Mouse (Mus musculus) 416B (cell line): ENCODE measurements around the gene Entpd2.
A peak's percentile ranks its signal among the peaks of the same experiment; 100 is the strongest.

ENCODE experiments used
- DNase-seq: peaks from one replicate; pipeline ENCODE4 v3.0.0; 2011; ENCODE audit warnings: low read depth

Entpd2 gene

GRCm38 (mm10) chr2:25395721-25396596, at the start of gene Entpd2:
Gene Entpd2, plus strand, starts transcription at chr2:25395874.
- DNase-seq: no peak

- no peak for DNase-seq
Measured at GRCm38 (mm10) chr2:25348162-25348561, 47.5 kb upstream of the Entpd2 start.

GRCm38 (mm10) chr2:25349499-25349898, 46.2 kb upstream of the Entpd2 start:
- DNase-seq: no peak

- DNase-seq: no peak
Measured at GRCm38 (mm10) chr2:25350701-25351100, 45.0 kb upstream of the Entpd2 start.

- DNase-seq: no peak
Measured at GRCm38 (mm10) chr2:25354211-25354610, 41.5 kb upstream of the Entpd2 start.

GRCm38 (mm10) chr2:25355419-25356066, 40.1 kb upstream of the Entpd2 start:
- DNase-seq: no peak

- DNase-seq: peak; percentile 86
Measured at GRCm38 (mm10) chr2:25356208-25357079, 39.2 kb upstream of the Entpd2 start, which contains the start of gene Dpp7. Gene Dpp7, minus strand, starts transcription at chr2:25356359.

- no peak for DNase-seq
Measured at GRCm38 (mm10) chr2:25359848-25360247, 35.8 kb upstream of the Entpd2 start.

- peak; percentile 24 for DNase-seq
Measured at GRCm38 (mm10) chr2:25363478-25364178, 32.0 kb upstream of the Entpd2 start.

GRCm38 (mm10) chr2:25364313-25364712, 31.4 kb upstream of the Entpd2 start:
- no peak for DNase-seq

- DNase-seq: no peak
Measured at GRCm38 (mm10) chr2:25364761-25365090, 30.9 kb upstream of the Entpd2 start.

- DNase-seq: peak; percentile 89
Measured at GRCm38 (mm10) chr2:25365091-25365761, 30.4 kb upstream of the Entpd2 start, which contains the start of gene Uap1l1. Gene Uap1l1, minus strand, starts transcription at chr2:25365682.

- no peak for DNase-seq
Measured at GRCm38 (mm10) chr2:25369996-25370395, 25.7 kb upstream of the Entpd2 start.

- peak; percentile 94 for DNase-seq
Measured at GRCm38 (mm10) chr2:25371764-25372643, 23.7 kb upstream of the Entpd2 start, which contains the start of gene Sapcd2. Gene Sapcd2, plus strand, starts transcription at chr2:25372321.

GRCm38 (mm10) chr2:25372644-25373391, 22.9 kb upstream of the Entpd2 start:
- peak; percentile 28 for DNase-seq

GRCm38 (mm10) chr2:25373431-25373830, 22.2 kb upstream of the Entpd2 start:
- peak; percentile 29 for DNase-seq

GRCm38 (mm10) chr2:25376589-25376988, 19.1 kb upstream of the Entpd2 start:
- peak; percentile 64 for DNase-seq

GRCm38 (mm10) chr2:25384492-25384891, 11.2 kb upstream of the Entpd2 start:
- no peak for DNase-seq

- no peak for DNase-seq
Measured at GRCm38 (mm10) chr2:25391266-25391665, 4.4 kb upstream of the Entpd2 start.
